Mouse (Mus musculus) kidney, adult 18-20 months (tissue): Measurements from ENCODE around the gene Trip4.

Experiments used
- DNase-seq: peaks from one replicate; pipeline ENCODE4 v3.0.0; 2021

The Trip4 gene

DNA sequence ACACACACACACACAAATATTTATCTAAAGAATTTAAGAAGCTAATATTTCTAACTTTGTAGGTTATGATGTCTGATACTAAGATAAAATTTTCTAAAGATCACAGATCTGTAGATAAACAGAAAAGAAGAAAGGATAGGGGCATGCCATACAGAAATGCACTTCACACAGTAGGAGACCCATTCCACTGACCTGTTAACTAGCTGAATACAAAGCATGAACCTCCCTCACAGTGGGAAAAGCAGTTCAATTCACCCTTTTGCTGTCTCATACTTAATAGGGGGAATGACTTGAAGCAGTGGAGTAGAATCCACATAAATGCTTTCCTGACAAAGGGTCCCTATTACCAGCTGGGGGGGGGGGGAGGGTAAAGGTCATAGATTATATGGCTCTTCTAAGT, 75.0 kb downstream of the Trip4 start:
- no peak for DNase-seq

DNA sequence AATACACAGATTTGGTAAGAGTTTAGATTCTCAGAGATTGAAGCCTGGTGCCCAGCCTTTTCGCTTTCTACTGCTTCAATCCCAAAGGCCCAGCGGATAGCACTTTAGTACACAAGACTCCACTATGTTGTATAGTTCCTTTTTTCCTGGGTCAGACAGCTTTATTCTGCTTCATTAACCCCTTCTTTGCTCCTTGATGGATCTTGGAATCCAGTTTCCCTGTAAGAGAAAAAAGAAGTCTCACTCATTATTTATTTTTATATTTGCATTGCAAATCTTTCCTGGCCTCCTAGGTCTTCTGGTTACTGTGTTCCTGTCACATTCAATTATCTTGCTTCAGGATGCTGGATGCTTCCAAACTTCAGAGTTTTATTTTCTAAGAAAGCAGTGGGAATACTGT, 75.4 kb downstream of the Trip4 start:
- no peak for DNase-seq

DNA sequence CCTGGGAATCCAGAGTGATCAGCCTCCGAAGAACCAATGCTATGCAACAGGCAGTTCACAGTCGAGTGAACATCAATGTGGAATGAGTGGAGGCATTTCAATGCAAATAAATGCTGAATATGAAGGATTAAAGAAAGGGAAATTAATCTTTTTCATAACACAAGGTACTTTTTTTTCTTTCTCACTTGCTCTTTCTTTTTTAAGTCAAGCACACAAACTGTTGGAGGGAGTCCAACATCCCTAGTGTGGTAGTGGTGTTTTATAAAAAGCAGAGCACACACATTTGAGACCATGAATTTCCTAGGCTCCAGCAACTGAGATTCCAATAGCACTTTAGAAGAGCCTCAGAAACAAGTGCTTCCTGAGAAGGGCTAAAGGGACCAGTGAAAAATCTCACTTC, 76.6 kb downstream of the Trip4 start:
- no peak for DNase-seq

DNA sequence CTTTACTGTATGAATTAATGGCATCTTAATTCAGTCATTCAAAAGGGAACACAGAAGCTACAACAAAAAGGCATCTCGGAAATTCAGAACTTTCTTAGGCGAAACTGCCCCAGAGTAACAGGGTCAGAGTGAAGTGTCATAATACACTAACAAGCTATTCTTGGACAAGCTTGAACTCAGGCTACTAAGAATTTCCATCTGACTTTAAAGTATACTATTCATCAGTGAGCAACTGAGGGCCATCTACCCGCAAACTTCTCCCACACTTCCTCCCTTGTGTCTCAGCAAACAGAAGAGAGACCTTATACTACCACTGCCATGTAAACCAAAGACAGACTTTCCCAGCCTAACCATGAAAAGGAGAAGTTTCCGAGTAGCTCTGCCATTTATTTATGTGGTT, 77.4 kb downstream of the Trip4 start:
- no peak for DNase-seq

DNA sequence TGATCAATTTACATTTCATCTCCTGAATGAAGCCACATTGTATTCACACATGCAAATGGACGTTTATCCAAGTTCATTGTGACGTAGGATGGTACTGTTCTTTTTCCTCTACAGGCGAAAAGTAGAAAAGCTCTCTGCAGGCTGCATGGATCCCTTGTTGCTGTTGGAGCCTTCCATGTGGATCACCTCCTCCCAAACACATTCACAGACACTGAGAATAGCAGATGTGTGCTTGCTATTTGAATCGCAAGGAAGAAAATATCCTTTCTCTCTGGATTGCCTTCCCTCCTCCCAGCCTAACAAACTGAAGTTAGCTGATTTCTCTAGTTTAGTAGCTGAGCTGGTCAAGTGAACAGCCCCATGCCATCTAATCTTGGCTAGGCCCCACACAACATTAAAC, 78.3 kb downstream of the Trip4 start:
- DNase-seq, result no peak

DNA sequence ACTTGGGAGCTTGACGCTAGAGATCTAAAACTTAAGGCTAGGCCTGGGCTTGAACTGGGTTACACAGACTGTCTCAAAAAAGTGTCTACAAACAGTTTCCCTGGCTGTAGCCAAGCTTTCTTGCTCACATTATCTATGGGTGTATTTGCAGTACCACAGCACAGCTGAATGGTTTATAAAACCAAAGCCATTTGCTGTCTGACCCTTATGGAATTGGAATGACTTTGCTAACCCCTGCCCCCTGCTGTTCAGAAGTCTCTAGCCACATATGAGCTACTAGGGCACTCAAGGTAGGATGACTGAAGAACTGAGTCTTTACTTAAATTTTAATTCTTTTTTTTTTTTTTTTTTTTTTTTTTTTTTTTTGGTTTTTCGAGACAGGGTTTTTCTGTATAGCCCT, 79.2 kb downstream of the Trip4 start:
- DNase-seq, result peak; percentile 56

DNA sequence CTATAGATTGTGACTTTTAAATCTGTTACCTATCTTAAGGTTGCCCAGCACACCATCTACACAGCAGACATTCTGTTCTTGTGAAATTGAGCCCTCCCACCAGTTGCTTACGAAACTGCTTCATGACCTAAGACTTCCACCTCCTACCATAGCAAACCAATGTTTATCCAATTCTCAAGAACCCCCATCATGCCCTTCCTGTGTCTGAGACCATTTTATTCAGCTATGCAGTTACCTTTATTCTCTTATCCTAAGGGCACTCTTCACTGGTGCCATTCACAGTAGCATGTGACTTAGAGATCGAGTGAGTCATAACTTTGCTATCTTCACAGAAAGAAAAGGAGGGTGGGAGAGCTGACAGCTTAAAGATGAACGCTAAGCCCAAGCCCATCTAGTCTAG, 80.1 kb downstream of the Trip4 start:
- no peak for DNase-seq

DNA sequence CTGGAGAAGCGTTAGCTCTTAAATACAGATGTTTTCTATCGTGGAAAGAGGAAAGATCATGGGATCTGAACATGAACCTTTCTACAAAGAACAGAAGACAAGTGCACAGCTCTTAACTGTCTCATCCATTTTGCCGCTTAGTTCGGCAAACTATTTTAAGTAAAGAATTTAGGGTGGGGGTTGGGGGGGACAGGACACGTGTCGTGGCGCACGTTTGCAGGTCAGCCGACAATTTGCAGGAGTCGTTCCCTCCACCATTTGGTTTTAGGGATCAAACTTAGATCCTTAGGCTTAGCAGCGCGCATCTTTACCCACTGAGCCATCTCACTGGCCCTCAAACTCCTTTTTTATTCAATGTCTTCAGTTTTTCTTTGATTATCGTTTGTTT, 80.6 kb downstream of the Trip4 start:
- DNase-seq, result no peak

DNA sequence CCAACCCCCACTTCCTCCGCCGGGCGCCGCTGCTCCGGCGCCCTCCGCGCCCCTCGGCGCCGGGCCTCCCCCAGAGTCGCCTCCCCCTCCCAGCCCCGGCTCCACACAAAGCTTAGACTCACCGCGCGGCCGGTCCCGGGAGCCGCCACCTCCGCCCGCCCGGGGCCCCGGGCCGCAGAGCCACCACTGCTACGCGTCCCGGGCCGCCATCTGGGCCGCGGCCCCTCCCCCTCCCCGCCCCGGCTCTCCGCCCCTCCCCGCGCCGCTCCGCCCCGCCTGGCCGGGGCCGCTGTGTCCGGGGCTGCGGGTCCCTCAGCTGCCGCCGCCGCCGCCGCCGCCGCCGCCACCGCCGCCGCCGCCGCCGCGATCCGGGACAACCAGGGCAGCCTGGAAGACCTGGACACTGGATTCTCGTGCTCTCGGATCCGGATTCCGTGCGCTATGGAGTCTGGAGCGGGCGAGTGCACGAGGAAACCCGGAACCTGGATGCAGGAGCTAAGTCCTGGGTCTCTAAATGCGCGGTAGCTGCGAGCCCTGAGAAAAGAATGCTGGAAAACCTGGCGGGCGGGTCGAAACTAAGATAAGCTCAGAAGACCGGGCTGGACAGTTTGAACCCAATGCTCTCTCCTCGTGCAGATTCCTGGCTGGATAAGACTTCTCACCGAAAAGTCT, 81.1 kb downstream of the Trip4 start, which contains the start of gene Zfp609:
Gene Zfp609, minus strand, starts transcription at position 221 of the 672 bp plus-strand sequence.
- DNase-seq, result peak; percentile 97

DNA sequence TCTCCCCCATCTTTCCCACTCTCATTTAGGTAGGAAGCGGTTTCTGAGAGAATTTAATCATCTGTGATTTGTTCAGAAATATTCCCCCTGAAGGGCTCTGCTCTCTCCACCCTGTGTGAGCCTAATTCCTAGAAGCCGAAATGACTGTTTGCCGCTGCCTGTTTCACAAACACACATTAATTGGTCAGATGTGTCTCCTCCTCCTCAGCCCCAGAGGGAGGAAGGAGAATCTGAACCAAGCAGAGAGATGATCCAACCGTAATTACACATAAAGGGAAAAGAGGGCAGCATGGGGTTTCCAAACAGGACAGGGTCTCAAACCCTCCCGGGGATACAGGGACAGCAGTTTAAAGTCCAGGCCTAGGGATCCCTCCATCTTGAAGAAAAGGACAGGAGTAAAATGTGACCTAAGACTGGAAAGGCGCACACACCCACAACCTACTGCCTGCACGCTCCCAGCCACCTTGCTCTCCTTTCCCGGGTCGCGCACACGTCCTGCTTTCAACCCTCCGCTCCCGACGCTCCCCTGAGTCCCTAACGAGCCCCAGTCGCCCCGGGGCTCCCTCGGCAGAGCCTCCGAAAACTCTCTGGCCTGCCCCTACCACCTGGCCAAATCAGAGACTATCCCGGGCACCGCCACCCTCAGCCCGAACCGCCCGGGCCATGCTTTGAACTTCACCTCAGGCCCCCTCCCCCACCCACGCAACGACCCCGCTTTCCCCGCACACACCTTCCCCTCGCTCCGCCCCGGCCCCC, 81.8 kb downstream of the Trip4 start:
- peak; percentile 62 for DNase-seq

DNA sequence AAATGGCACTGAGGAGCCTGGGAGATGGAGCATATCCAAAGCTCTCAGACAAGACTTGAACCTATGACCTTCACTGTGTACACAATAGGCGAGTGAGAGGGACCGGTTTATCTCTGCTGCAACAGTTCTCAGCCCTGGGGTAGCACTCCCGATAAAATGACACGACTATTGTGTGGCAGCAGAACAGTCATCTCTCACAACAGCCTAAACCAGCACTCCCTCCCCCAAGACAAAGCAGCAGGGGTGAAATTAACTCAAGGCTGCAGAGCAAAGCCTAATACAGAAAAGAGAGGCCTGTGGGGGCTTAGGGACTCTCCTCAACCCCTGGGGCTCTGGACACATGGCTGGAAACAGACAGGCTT, 82.4 kb downstream of the Trip4 start:
- no peak for DNase-seq

DNA sequence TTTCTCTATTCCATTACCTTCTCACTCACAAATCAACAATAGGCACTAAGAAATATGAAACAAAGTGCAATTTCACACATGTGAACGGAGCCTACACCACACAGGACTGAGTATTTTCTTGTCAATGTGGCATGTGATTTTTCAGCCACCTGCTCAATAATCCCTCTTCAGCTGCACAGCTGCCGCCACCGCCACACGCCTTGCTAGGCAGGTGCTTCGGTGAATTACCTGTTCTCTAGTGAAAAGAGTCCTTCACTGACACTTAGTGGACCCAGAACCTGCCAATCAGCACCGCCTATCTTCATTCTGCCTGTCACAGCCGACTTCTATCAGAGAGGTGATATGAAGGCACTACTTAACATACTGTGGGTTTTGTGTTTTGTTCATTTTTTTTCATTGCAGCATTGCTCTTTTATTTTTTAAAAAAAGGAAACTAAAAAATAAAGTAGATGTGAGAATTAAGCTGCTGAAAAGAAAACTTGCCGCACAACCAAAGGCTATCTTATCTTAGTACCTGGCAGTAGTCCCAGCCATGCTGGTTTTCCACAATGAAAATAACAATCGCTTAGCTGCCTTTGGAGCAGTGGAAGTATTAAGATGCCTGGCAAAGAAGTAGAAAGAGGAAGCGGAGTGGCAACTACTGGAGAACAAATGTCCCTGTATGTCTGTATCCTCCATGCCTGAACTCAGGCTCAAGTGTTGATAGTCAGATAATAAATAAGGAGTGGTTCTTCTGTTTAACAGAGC, 84.7 kb downstream of the Trip4 start:
- no peak for DNase-seq

DNA sequence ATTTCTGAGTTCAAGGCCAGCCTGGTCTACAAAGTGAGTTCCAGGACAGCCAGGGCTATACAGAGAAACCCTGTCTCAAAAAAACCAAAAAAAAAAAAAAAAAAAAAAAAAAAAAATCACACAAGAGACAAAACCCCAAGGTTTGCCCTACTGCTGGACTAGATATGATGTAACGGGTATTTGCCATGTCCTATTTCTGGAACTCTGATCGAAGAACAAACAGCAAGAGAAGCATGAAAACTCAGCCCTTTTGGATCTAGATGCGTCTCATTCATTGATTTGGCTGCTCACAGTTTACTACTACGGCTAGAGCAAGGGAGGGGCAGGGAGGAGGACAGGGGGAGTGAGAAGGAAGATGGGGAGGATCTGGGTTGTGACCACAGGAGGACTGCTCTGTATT, 86.6 kb downstream of the Trip4 start:
- no peak for DNase-seq

DNA sequence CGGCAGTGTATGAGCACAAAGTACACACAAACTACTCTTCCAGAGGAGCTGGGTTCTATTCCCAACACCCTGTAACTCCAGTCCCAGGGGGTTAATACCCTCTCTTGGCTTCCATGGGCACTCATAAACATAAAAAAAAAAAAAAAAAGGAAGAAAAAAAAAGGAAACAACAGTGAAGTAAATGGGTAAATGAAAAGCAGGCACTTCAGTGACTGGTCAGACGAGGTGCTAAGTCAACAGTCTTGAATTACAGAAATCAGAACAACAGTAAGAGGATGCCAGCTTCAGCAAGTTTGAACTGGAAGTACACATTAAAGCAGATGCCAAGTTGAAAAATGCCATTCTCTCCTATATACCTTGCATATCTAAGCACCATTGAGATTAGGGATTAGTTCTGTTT, 88.3 kb downstream of the Trip4 start:
- no peak for DNase-seq

DNA sequence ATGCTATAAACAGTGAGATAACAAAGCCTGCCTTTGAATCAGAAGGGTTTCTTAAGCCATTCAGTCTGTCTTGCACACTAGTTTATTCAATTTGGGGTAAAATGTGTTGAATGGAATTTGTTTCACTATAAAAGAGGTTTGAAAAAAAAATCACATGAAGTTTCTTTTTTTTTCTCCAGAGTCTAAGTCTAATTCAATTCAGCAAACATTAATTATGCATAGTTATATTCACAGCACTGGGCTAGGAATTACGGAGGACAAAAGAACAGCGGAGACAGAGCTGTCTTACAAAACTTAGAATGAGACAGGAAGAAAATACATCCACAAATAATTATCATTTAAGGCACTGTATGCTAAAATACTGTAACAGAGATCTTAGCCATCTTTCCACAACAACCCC, 90.2 kb downstream of the Trip4 start:
- DNase-seq, result no peak

DNA sequence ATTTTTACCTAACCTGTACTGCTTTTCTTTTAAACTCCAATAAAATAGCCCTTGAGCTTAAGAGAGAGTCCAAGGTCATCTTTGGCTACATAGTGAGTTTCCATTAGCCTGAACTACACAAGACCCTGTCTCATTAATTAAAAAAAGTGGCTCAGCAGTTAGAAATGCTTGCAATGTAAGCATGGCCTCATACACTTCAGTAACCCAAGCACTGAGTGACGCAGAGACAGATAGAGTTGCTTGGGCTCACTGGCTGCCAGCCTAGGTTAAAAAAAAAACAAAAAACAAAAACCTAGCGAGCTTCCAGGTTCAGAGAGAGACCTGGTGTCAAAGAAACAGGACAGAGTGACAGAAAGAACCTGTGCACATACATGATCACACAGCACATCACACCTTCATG, 95.8 kb downstream of the Trip4 start:
- DNase-seq, result no peak

DNA sequence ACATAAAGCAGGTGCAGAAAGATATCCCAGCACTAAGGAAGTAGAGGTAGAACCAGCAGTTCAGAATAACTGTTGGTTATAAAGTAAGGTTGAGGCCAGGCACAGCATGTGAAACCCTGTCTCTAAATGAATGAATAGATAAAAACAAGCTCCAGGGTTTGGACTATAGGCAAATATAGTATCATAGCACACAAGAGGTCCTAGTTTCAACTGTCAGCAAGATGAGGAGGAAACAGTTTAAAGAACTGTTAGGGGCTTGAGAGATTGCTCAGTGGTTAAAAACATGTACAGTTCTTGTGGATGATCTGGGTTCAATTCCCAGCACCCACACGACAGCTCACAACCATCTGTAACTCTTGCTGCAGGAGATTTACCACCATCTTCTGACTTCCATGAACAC, 96.8 kb downstream of the Trip4 start:
- no peak for DNase-seq

DNA sequence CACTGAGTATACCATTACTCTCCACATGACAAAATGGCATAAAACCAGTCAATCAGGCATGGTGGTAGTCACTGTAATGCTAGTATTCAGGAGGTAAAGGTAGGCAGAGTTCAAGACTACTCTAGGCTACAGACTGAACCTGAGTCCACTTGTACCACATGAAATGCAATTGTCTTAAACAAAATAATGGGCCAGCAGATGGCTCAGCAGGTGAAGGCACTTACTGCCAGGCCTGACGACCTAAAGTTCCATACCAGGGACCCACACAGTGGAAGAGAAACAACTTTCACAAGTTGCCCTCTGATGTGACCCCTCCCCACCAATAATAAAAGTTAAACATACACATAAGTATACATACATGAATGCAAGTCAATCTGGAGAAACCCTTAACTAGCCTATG, 100.8 kb downstream of the Trip4 start:
- DNase-seq, result no peak

DNA sequence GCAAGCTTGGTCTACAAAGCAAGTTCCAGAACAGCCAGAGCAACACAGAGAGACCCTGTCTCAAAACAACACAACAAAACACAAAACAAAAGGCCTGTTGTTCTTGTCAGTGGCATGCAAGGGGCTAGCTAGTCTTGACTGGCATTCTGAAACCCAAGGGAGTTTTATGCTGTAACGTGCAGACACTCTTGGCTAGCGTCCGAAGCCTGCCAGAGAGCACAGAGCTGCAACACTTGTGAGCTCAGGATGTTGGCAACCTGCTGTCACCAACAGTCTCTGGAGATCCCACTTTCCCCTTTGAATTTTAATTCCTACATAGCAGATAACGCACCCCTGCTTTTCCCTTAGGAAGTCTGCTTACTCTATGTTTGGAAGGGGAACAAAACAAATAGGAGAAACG, 101.3 kb downstream of the Trip4 start:
- DNase-seq, result no peak

DNA sequence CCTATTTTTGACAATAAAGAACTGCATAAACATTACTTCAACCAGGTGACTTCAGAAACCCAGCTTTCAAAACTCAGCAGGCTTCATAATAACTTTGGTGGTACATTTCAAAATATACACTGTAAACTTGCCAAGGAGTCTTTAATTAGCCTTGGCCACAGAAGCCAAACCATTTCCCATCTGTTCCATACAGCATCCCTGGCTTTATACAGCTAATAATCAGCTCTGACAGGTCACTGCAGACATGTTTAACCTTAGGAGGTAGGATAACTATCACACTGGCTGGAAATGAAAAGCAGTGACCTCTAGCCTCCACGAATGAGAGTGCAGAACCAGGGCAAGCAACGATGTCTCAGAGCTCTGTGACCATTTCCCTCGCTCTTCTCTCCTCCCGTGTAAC, 108.8 kb downstream of the Trip4 start:
- DNase-seq, result no peak

DNA sequence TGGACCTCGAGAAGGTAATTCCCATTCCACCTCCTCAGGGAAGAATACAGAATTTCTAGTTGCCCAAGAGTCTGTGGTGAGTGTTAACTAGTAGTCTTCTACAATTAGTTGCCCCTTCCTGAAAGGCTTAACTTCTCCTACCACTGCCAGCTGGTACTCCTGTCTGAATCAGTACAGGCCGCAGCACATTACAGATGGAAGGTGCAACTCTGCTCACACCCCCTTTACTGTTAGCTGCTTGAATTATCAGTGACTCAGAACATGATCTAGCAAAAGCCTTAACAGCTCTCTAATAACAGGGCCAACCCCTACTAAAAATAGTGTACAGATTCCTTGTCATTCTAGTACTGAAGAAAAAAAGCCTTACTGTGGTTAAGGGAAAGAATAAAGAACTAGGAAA, 112.9 kb downstream of the Trip4 start:
- DNase-seq, result no peak

DNA sequence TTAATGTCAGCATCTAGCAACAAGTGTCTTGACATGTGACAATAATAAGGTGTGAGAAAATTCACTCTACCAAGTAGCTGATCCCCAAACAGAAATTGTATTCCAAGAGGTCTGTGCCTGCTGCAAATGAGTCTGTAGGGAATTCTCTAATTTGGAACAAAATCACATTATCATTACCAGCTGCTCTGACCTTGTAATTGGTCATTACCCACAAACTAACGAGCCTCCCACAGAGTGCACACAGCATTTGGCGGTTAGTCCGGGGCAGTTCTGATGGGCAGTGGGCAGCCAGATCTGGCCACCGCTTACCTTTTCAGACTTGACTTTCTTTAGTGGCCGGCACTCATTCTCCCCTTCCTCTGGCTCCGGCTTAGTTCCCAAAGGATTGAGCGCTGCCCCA, 114.3 kb downstream of the Trip4 start:
- no peak for DNase-seq

DNA sequence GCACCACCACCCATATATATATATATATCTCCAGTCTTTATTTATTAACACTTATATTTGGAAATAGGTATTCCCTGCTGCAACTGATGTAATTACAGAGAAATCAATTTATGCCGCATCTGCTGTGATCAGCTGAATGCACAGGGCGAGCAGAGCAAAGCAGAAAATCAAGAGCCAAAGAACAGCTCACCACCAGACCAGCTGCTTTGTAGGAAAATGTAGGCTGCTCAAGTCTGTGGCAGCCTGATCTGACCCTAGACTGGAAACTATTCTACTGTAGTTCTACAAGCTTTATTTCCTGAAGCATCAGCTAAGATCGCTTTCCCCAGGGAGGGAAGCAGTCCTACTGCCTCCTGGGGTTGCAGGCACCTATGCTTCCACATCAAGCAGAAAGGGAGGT, 115.1 kb downstream of the Trip4 start:
- no peak for DNase-seq

DNA sequence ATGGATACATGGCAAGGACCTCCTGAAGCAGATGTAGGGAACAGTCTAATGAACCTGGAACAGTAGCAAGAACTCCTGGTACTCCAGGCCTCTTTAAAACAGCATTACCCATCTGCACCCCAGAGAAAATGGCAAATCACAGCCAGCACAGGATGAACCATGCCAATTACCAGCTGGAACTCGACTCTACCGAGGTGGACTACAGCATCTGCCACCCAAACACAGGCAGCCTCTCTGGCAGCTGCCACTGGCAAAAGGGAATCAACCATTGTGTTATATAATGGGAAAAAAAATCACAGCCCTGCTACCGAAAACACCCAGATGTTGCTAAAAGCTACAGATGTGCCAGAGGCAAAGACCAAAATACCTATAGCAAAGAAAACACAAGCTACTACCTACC, 115.5 kb downstream of the Trip4 start:
- no peak for DNase-seq
